Mouse (Mus musculus): Measurements from ENCODE around the gene Slain2. TPM values are rescaled to one million over a fixed set of nuclear protein-coding genes. Genes with fewer than 3 reads are reported as not detected.
"Not testable (repeated sequence)": the region's sequence is repeated elsewhere in the genome, so short reads cannot be mapped to it uniquely, and the experiment has no call there.

Slain2 gene
- total and polyA plus RNA-seq, 3 experiments = 53.7 to 186 (median 149) TPM

GRCm38 (mm10) chr5:72920416-72920815 is 6.3 kb downstream of the Slain2 start:
- WGBS = 85% methylated on average over 4 of the region's 4 CpGs
- H3K4me1 ChIP-seq (ENCODE audit: control insufficient read depth, insufficient read depth, low read length) = peaks cover 12% of the 10 kb centered on the region
- intact Hi-C loops (cut with DNase I) = no loop called here

GRCm38 (mm10) chr5:72921171-72921570 is 7.1 kb downstream of the Slain2 start:
- TF ChIP-seq EP300 (IDR thresholded peaks at IDR 0.05; ENCODE audit: insufficient read depth, low read depth, low read length) = no peak
- TF ChIP-seq CTCF (IDR thresholded peaks at IDR 0.05) = no peak
- TF ChIP-seq POLR2A (IDR thresholded peaks at IDR 0.05; ENCODE audit: insufficient read depth, low read depth, low read length) = no peak
- intact Hi-C loops (cut with DNase I) = no loop called here
- Histone ChIP-seq H3K27ac (no peak overlapping the region), H3K27me3 (ENCODE audit: control insufficient read depth, insufficient read depth, low read length) (no peaks in the 10 kb centered on the region), H3K9ac (ENCODE audit: low read depth, low read length) (no peak overlapping the region), H3K36me3 (ENCODE audit: control insufficient read depth, insufficient read depth, low read length) (peaks cover 38% of the 10 kb centered on the region), H3K4me3 (no peak overlapping the region), H3K79me2 (replicated peaks; ENCODE audit: control insufficient read depth, insufficient read depth, low read length) (peaks cover 12% of the 10 kb centered on the region), H3K4me1 (ENCODE audit: control insufficient read depth, insufficient read depth, low read length) (peaks cover 13% of the 10 kb centered on the region)
- WGBS = 78% methylated on average over 8 of the region's 8 CpGs
- DNase-seq = peak in 1 of 2 experiments; percentile 4

More at GRCm38 (mm10) chr5:72920416-72920815, 6.3 kb downstream of the Slain2 start:
- no peak overlapping the region for H3K27ac ChIP-seq
- no peak for DNase-seq
- H3K36me3 ChIP-seq (ENCODE audit: control insufficient read depth, insufficient read depth, low read length) = peaks cover 32% of the 10 kb centered on the region
- no peaks in the 10 kb centered on the region for H3K27me3 ChIP-seq (ENCODE audit: control insufficient read depth, insufficient read depth, low read length)
- no peak for TF ChIP-seq CTCF (IDR thresholded peaks at IDR 0.05)
- TF ChIP-seq POLR2A (IDR thresholded peaks at IDR 0.05; ENCODE audit: insufficient read depth, low read depth, low read length) = no peak
- no peak for TF ChIP-seq EP300 (IDR thresholded peaks at IDR 0.05; ENCODE audit: insufficient read depth, low read depth, low read length)
- peaks cover 12% of the 10 kb centered on the region for H3K79me2 ChIP-seq (replicated peaks; ENCODE audit: control insufficient read depth, insufficient read depth, low read length)
- no peak overlapping the region for H3K9ac ChIP-seq (ENCODE audit: low read depth, low read length)
- no peak overlapping the region for H3K4me3 ChIP-seq

- TF ChIP-seq POLR2A (IDR thresholded peaks at IDR 0.05; ENCODE audit: insufficient read depth, low read depth, low read length) (no peak), EP300 (IDR thresholded peaks at IDR 0.05; ENCODE audit: insufficient read depth, low read depth, low read length) (no peak), CTCF (IDR thresholded peaks at IDR 0.05) (no peak)
- Histone ChIP-seq H3K4me1 (ENCODE audit: control insufficient read depth, insufficient read depth, low read length) (peaks cover 12% of the 10 kb centered on the region), H3K36me3 (ENCODE audit: control insufficient read depth, insufficient read depth, low read length) (peaks cover 37% of the 10 kb centered on the region), H3K79me2 (replicated peaks; ENCODE audit: control insufficient read depth, insufficient read depth, low read length) (peaks cover 11% of the 10 kb centered on the region), H3K27ac (no peak overlapping the region), H3K27me3 (ENCODE audit: control insufficient read depth, insufficient read depth, low read length) (no peaks in the 10 kb centered on the region), H3K4me3 (no peak overlapping the region), H3K9ac (ENCODE audit: low read depth, low read length) (no peak overlapping the region)
- 67% methylated on average over 3 of the region's 3 CpGs for WGBS
- intact Hi-C loops (cut with DNase I) = no loop called here
- DNase-seq = no peak
Observed at GRCm38 (mm10) chr5:72922796-72923195, 8.7 kb downstream of the Slain2 start.

GRCm38 (mm10) chr5:72927074-72927473 is 13.0 kb downstream of the Slain2 start:
- Histone ChIP-seq H3K4me1 (ENCODE audit: control insufficient read depth, insufficient read depth, low read length) (peaks cover 12% of the 10 kb centered on the region), H3K36me3 (ENCODE audit: control insufficient read depth, insufficient read depth, low read length) (peaks cover 34% of the 10 kb centered on the region), H3K9ac (ENCODE audit: low read depth, low read length) (no peak overlapping the region), H3K79me2 (replicated peaks; ENCODE audit: control insufficient read depth, insufficient read depth, low read length) (peaks cover 8% of the 10 kb centered on the region), H3K4me3 (no peak overlapping the region), H3K27ac (no peak overlapping the region), H3K27me3 (ENCODE audit: control insufficient read depth, insufficient read depth, low read length) (no peaks in the 10 kb centered on the region)
- TF ChIP-seq EP300 (IDR thresholded peaks at IDR 0.05; ENCODE audit: insufficient read depth, low read depth, low read length) = no peak
- TF ChIP-seq POLR2A (IDR thresholded peaks at IDR 0.05; ENCODE audit: insufficient read depth, low read depth, low read length) = no peak
- no peak for TF ChIP-seq CTCF (IDR thresholded peaks at IDR 0.05)
- intact Hi-C loops (cut with DNase I) = no loop called here
- no peak for DNase-seq

GRCm38 (mm10) chr5:72933026-72933675 is 19.0 kb downstream of the Slain2 start:
- H3K36me3 ChIP-seq (ENCODE audit: control insufficient read depth, insufficient read depth, low read length) = peaks cover 6% of the 10 kb centered on the region
- intact Hi-C loops (cut with DNase I) = no loop called here
- H3K9ac ChIP-seq (ENCODE audit: low read depth, low read length) = no peak overlapping the region
- no peaks in the 10 kb centered on the region for H3K27me3 ChIP-seq (ENCODE audit: control insufficient read depth, insufficient read depth, low read length)
- peaks cover 2% of the 10 kb centered on the region for H3K79me2 ChIP-seq (replicated peaks; ENCODE audit: control insufficient read depth, insufficient read depth, low read length)
- H3K4me1 ChIP-seq (ENCODE audit: control insufficient read depth, insufficient read depth, low read length) = peaks cover 5% of the 10 kb centered on the region
- no peak for DNase-seq
- H3K4me3 ChIP-seq = no peak overlapping the region
- peak overlapping the region; percentile 17; the same call in 1 of the 2 replicates for H3K27ac ChIP-seq
- no peak for TF ChIP-seq CTCF (IDR thresholded peaks at IDR 0.05)
- TF ChIP-seq EP300 (IDR thresholded peaks at IDR 0.05; ENCODE audit: insufficient read depth, low read depth, low read length) = no peak
- no peak for TF ChIP-seq POLR2A (IDR thresholded peaks at IDR 0.05; ENCODE audit: insufficient read depth, low read depth, low read length)
- 89% methylated on average over 17 of the region's 17 CpGs for WGBS

- intact Hi-C loops (cut with DNase I) = not testable (repeated sequence)
- H3K36me3 ChIP-seq (ENCODE audit: control insufficient read depth, insufficient read depth, low read length) = peaks cover 15% of the 10 kb centered on the region
- 95% methylated on average over 3 of the region's 3 CpGs for WGBS
Observed at GRCm38 (mm10) chr5:72938421-72938820, 24.3 kb downstream of the Slain2 start.

More at GRCm38 (mm10) chr5:72938421-72938820, 24.3 kb downstream of the Slain2 start:
- H3K79me2 ChIP-seq (replicated peaks; ENCODE audit: control insufficient read depth, insufficient read depth, low read length); H3K4me3 ChIP-seq; H3K27ac ChIP-seq; H3K4me1 ChIP-seq (ENCODE audit: control insufficient read depth, insufficient read depth, low read length); H3K27me3 ChIP-seq (ENCODE audit: control insufficient read depth, insufficient read depth, low read length); DNase-seq; H3K9ac ChIP-seq (ENCODE audit: low read depth, low read length): not testable (repeated sequence)
